Mouse (Mus musculus): ENCODE data around the gene Tbx10.

GRCm38 (mm10) chr19:3952099-3952498 lies 40.5 kb upstream of the Tbx10 start:
- TF ChIP-seq POLR2A (IDR thresholded peaks at IDR 0.05; ENCODE audit: borderline replicate concordance, insufficient read depth, low read length) = no peak
- no peak for TF ChIP-seq CTCF (IDR thresholded peaks at IDR 0.05; ENCODE audit: borderline replicate concordance, insufficient read depth, low read depth, low read length)
